Mouse (Mus musculus): ENCODE data around the gene Gpa33.

The Gpa33 gene

GRCm38 (mm10) chr1:166130224-166130860 is at the start of gene Gpa33:
Gene Gpa33, plus strand, starts transcription at chr1:166130238.
- DNase-seq (ENCODE audit: low read depth, low spot score) = no peak

GRCm38 (mm10) chr1:166088446-166089170 is 41.4 kb upstream of the Gpa33 start:
- no peak for DNase-seq (ENCODE audit: low read depth, low spot score)

GRCm38 (mm10) chr1:166089337-166089736 is 40.7 kb upstream of the Gpa33 start:
- no peak for DNase-seq (ENCODE audit: low read depth, low spot score)

GRCm38 (mm10) chr1:166089739-166090138 is 40.3 kb upstream of the Gpa33 start:
- no peak for DNase-seq (ENCODE audit: low read depth, low spot score)

GRCm38 (mm10) chr1:166090306-166090705 is 39.7 kb upstream of the Gpa33 start:
- DNase-seq (ENCODE audit: low read depth, low spot score) = no peak

- DNase-seq (ENCODE audit: low read depth, low spot score) = no peak
Measured at GRCm38 (mm10) chr1:166094462-166094861, 35.6 kb upstream of the Gpa33 start.

- no peak for DNase-seq (ENCODE audit: low read depth, low spot score)
Measured at GRCm38 (mm10) chr1:166098120-166098519, 31.9 kb upstream of the Gpa33 start.

- DNase-seq (ENCODE audit: low read depth, low spot score) = no peak
Measured at GRCm38 (mm10) chr1:166102920-166103608, 27.0 kb upstream of the Gpa33 start.

- no peak for DNase-seq (ENCODE audit: low read depth, low spot score)
Measured at GRCm38 (mm10) chr1:166104858-166105257, 25.2 kb upstream of the Gpa33 start.

- no peak for DNase-seq (ENCODE audit: low read depth, low spot score)
Measured at GRCm38 (mm10) chr1:166105464-166105863, 24.6 kb upstream of the Gpa33 start.

GRCm38 (mm10) chr1:166114986-166115385 is 15.1 kb upstream of the Gpa33 start:
- DNase-seq (ENCODE audit: low read depth, low spot score) = no peak

GRCm38 (mm10) chr1:166115719-166116118 is 14.3 kb upstream of the Gpa33 start:
- DNase-seq (ENCODE audit: low read depth, low spot score) = no peak

- DNase-seq (ENCODE audit: low read depth, low spot score) = no peak
Measured at GRCm38 (mm10) chr1:166117866-166118639, 12.0 kb upstream of the Gpa33 start.

- DNase-seq (ENCODE audit: low read depth, low spot score) = no peak
Measured at GRCm38 (mm10) chr1:166122114-166122513, 7.9 kb upstream of the Gpa33 start.

GRCm38 (mm10) chr1:166123045-166123444 is 7.0 kb upstream of the Gpa33 start:
- DNase-seq (ENCODE audit: low read depth, low spot score) = no peak

- no peak for DNase-seq (ENCODE audit: low read depth, low spot score)
Measured at GRCm38 (mm10) chr1:166123751-166124150, 6.3 kb upstream of the Gpa33 start.

- no peak for DNase-seq (ENCODE audit: low read depth, low spot score)
Measured at GRCm38 (mm10) chr1:166124932-166125593, 5.0 kb upstream of the Gpa33 start.

- DNase-seq (ENCODE audit: low read depth, low spot score) = no peak
Measured at GRCm38 (mm10) chr1:166126290-166126689, 3.7 kb upstream of the Gpa33 start.

- no peak for DNase-seq (ENCODE audit: low read depth, low spot score)
Measured at GRCm38 (mm10) chr1:166126795-166127194, 3.2 kb upstream of the Gpa33 start.

- no peak for DNase-seq (ENCODE audit: low read depth, low spot score)
Measured at GRCm38 (mm10) chr1:166127719-166128118, 2.3 kb upstream of the Gpa33 start, which contains the start of gene Dusp27. Gene Dusp27, minus strand, starts transcription at chr1:166127922.

GRCm38 (mm10) chr1:166128551-166128950 is 1.5 kb upstream of the Gpa33 start:
- no peak for DNase-seq (ENCODE audit: low read depth, low spot score)

Measured in brain, embryonic 18.5 days (tissue).